Mouse (Mus musculus) embryonic facial prominence, embryonic 14.5 days (tissue): ENCODE measurements around the gene Stk17b. TPM values are rescaled to one million over a fixed set of nuclear protein-coding genes. Genes with fewer than 3 reads are reported as not detected.
A peak's percentile ranks its signal among the peaks of the same experiment; 100 is the strongest.
"Not testable (repeated sequence)": the region's sequence is repeated elsewhere in the genome, so short reads cannot be mapped to it uniquely, and the experiment has no call there.

Source experiments
- ATAC-seq: fragments of 200-750 bp; cut with Nextera tagmentation; 2 replicates; pipeline ENCODE4 v1.8.0; 2017; ENCODE audit warnings: low read depth, moderate number of reproducible peaks, moderate TSS enrichment
- DNase-seq: peaks from one replicate; pipeline ENCODE4 v3.0.0-alpha.2; 2015; ENCODE audit warnings: low spot score
- H3K27ac ChIP-seq: fragments of 300-500 bp; sonication (generic); replicated peaks from 2 replicates; pipeline ENCODE4 v1.5.1; 2014; ENCODE audit warnings: low read depth, mild to moderate bottlenecking, low read length, moderate library complexity
- H3K27me3 ChIP-seq: fragments of 300-500 bp; sonication (generic); replicated peaks from 2 replicates; pipeline ENCODE4 v1.6.1; 2014; ENCODE audit warnings: low read length; ENCODE audit not compliant: control insufficient read depth, insufficient read depth
- H3K36me3 ChIP-seq: fragments of 300-500 bp; sonication (generic); 2 replicates; pipeline ENCODE4 v1.6.1; 2014; ENCODE audit warnings: low read length, mixed read lengths; ENCODE audit not compliant: control insufficient read depth, insufficient read depth
- H3K4me1 ChIP-seq: fragments of 300-500 bp; sonication (generic); 2 replicates; pipeline ENCODE4 v1.6.1; 2014; ENCODE audit warnings: antibody characterized with exemption, low read length; ENCODE audit not compliant: control insufficient read depth, insufficient read depth
- H3K4me2 ChIP-seq: fragments of 300-500 bp; sonication (generic); 2 replicates; pipeline ENCODE4 v1.6.1; 2014; ENCODE audit warnings: low read depth, mild to moderate bottlenecking, low read length, moderate library complexity, mixed read lengths
- H3K4me3 ChIP-seq: fragments of 300-500 bp; sonication (generic); 2 replicates; pipeline ENCODE4 v1.5.1; 2014; ENCODE audit warnings: low read depth, mild to moderate bottlenecking, low read length
- H3K9ac ChIP-seq: fragments of 300-500 bp; sonication (generic); 2 replicates; pipeline ENCODE4 v1.6.1; 2014; ENCODE audit warnings: low read depth, mild to moderate bottlenecking, low read length, moderate library complexity, mixed read lengths
- H3K9me3 ChIP-seq: fragments of 300-500 bp; sonication (generic); 2 replicates; pipeline ENCODE4 v1.6.1; 2016; ENCODE audit warnings: low read length; ENCODE audit not compliant: control insufficient read depth
- WGBS: fragments of 180-500 bp; shearing (Covaris S2); extraction: QIAGEN DNeasy Blood & Tissue Kit; methylation state at CpG from one replicate; pipeline ENCODE4 v1.1.7; 2014; 5-methylcytosine and 5-hydroxymethylcytosine counted together
- polyA plus RNA-seq: library from polyadenylated mRNA; unstranded; fragments of >200 nt; fragmentation: Nextera tagmentation; extraction: Ambion mirVana; gene quantifications from 2 replicates; pipeline ENCODE4 v1.2.1, GENCODE M21; 2014

Gene Stk17b
- polyA plus RNA-seq, 1 experiment from 2014 or later: 19.6 TPM

GRCm38 (mm10) chr1:53728489-53729225 is 56.4 kb downstream of the Stk17b start:
- 76% methylated on average over 5 of the region's 5 CpGs for WGBS
- H3K4me3 ChIP-seq: no peak overlapping the region

DNA sequence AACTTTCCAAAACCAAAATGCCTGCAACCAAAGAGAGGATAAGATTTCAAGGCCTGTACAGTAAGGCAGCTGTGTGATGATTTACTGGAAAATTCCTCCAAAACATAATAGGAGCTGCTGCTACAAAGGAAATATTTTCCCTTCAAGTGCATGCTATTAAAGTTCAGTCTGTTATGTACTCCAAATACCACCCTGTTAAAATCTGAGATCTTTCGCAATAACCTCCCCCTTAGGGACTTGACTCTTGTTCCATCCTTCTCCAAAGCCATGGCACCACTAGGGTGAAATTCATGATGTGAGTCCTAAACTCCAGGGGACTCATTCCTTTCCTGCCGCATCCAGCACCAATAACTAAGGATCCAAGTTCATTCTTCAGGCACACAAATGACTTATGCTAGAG is 58.1 kb downstream of the Stk17b start:
- H3K4me1 ChIP-seq: no peaks in the 10 kb centered on the region
- no peak overlapping the region for H3K27ac ChIP-seq
- ATAC-seq: no peak
- DNase-seq: no peak
- no peak overlapping the region for H3K9ac ChIP-seq
- no peak overlapping the region for H3K4me3 ChIP-seq
- H3K27me3 ChIP-seq: no peaks in the 10 kb centered on the region
- WGBS: 83% methylated on average over 2 of the region's 2 CpGs
- no peak overlapping the region for H3K4me2 ChIP-seq
- no peaks in the 10 kb centered on the region for H3K36me3 ChIP-seq
- no peaks in the 10 kb centered on the region for H3K9me3 ChIP-seq

More at GRCm38 (mm10) chr1:53728489-53729225, 56.4 kb downstream of the Stk17b start:
- Histone ChIP-seq H3K9ac (no peak overlapping the region), H3K36me3 (no peaks in the 10 kb centered on the region), H3K27me3 (no peaks in the 10 kb centered on the region), H3K4me2 (no peak overlapping the region), H3K9me3 (no peaks in the 10 kb centered on the region), H3K27ac (no peak overlapping the region), H3K4me1 (no peaks in the 10 kb centered on the region)
- ATAC-seq (no peak), DNase-seq (no peak)

DNA sequence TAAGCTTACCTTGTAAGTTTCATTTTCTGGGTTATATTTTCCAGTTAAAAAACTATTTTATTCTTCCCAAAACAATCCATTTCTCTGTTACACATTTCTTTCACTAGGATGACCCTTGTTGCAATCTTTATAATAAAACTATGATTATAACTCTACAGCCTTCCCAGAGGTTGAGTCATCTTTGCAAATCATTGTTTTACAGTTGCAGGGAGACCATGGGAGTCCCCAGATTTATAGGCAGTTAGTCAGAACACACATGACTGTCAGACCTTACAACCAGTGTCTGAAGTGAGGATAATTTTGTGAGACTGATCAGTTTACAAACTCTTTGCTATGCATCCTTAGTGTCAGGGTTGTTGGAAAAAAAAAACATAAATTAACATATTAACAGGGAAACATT is 63.7 kb downstream of the Stk17b start:
- H3K27me3 ChIP-seq: no peaks in the 10 kb centered on the region
- H3K4me2 ChIP-seq: no peak overlapping the region
- no peak overlapping the region for H3K9ac ChIP-seq
- DNase-seq (no peak), ATAC-seq (no peak)
- H3K4me1 ChIP-seq: no peaks in the 10 kb centered on the region
- no peaks in the 10 kb centered on the region for H3K9me3 ChIP-seq
- no peak overlapping the region for H3K27ac ChIP-seq
- H3K36me3 ChIP-seq: no peaks in the 10 kb centered on the region
- H3K4me3 ChIP-seq: no peak overlapping the region

- no peak for DNase-seq
- no peaks in the 10 kb centered on the region for H3K27me3 ChIP-seq
- no peak overlapping the region for H3K4me2 ChIP-seq
- H3K9ac ChIP-seq: no peak overlapping the region
- ATAC-seq: no peak
- H3K9me3 ChIP-seq: no peaks in the 10 kb centered on the region
- H3K4me1 ChIP-seq: no peaks in the 10 kb centered on the region
- H3K36me3 ChIP-seq: no peaks in the 10 kb centered on the region
- WGBS: 62% methylated on average over 5 of the region's 5 CpGs
- no peak overlapping the region for H3K27ac ChIP-seq
- H3K4me3 ChIP-seq: no peak overlapping the region
These were observed 64.2 kb downstream of the Stk17b start for GRCm38 (mm10) chr1:53720601-53721351.

GRCm38 (mm10) chr1:53715966-53716515 is 69.0 kb downstream of the Stk17b start:
- no peak overlapping the region for H3K4me2 ChIP-seq
- H3K4me3 ChIP-seq: no peak overlapping the region
- no peaks in the 10 kb centered on the region for H3K36me3 ChIP-seq
- DNase-seq (peak; percentile 4), ATAC-seq (no peak)
- H3K9me3 ChIP-seq: no peaks in the 10 kb centered on the region
- H3K4me1 ChIP-seq: no peaks in the 10 kb centered on the region
- H3K27me3 ChIP-seq: no peaks in the 10 kb centered on the region
- WGBS: 75% methylated on average over 1 of the region's 1 CpGs
- no peak overlapping the region for H3K27ac ChIP-seq
- H3K9ac ChIP-seq: no peak overlapping the region

DNA sequence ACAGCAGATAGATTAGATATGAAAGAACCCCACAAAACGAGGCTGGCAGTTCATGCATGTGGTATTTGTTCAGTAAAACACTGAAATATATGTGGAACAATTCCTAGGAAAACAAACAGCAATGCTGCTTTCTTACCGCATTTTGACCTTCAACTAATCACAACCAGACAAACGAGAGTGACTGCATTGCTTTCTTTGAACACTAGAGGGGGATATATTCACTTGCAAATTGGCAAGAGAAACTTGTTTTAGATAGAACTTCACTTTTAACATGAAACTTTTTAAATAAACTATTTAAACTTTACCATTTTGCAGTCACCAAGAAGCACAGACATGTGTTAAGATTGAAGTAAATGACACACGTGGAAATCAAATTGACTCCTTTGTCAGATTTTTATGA is 69.6 kb downstream of the Stk17b start:
- no peak overlapping the region for H3K4me2 ChIP-seq
- H3K27ac ChIP-seq: peak overlapping the region; percentile 39; the same call in 1 of the 2 replicates
- H3K27me3 ChIP-seq: no peaks in the 10 kb centered on the region
- WGBS: 2% methylated on average over 4 of the region's 4 CpGs
- DNase-seq: peak; percentile 89
- no peaks in the 10 kb centered on the region for H3K4me1 ChIP-seq
- H3K9ac ChIP-seq: no peak overlapping the region
- ATAC-seq: no peak
- H3K9me3 ChIP-seq: no peaks in the 10 kb centered on the region
- no peak overlapping the region for H3K4me3 ChIP-seq
- H3K36me3 ChIP-seq: no peaks in the 10 kb centered on the region

DNA sequence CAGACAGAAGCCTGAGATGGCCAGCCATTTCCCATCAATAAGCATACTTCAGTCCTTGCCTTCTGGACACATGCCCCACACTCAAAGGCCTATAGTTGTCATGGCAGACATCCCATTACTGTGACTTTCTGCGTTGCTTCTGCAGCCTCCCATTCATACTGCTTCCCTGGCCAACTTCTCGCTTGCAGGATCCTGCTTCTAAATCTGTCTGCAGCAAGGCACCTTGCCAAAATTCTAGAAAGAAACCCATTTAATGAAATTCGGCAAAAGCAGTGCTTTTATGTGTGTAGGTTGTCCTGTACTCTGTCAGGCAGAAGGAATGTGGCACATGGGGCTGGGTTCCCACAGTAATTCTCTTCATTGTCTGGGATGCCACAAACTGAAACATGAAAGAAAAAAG is 71.6 kb downstream of the Stk17b start:
- 20% methylated on average over 2 of the region's 3 CpGs for WGBS
- ATAC-seq: not testable (repeated sequence)

GRCm38 (mm10) chr1:53711069-53711468 is 74.0 kb downstream of the Stk17b start:
- H3K9ac ChIP-seq: no peak overlapping the region
- no peaks in the 10 kb centered on the region for H3K36me3 ChIP-seq
- WGBS: 87% methylated on average over 9 of the region's 9 CpGs
- H3K4me2 ChIP-seq: no peak overlapping the region
- no peak overlapping the region for H3K4me3 ChIP-seq
- DNase-seq (no peak), ATAC-seq (no peak)
- no peaks in the 10 kb centered on the region for H3K4me1 ChIP-seq
- H3K27ac ChIP-seq: no peak overlapping the region
- H3K27me3 ChIP-seq: no peaks in the 10 kb centered on the region
- H3K9me3 ChIP-seq: no peaks in the 10 kb centered on the region

More for the DNA sequence above, 71.6 kb downstream of the Stk17b start:
- H3K27me3 ChIP-seq, H3K9me3 ChIP-seq, H3K4me2 ChIP-seq, H3K36me3 ChIP-seq, H3K4me3 ChIP-seq, H3K27ac ChIP-seq, H3K4me1 ChIP-seq, H3K9ac ChIP-seq, DNase-seq: not testable (repeated sequence)
